Mouse (Mus musculus): ENCODE results near the gene Ak7.

- TF ChIP-seq POLR2A (IDR thresholded peaks at IDR 0.05; ENCODE audit: low read depth, low read length) (no peak), CTCF (conservative IDR thresholded peaks at IDR 0.05 in 1 of 2, IDR thresholded peaks at IDR 0.05 in 1 of 2; ENCODE audit: low read depth in 2 of 2, low read length in 2 of 2) (no peak)
Measured at GRCm38 (mm10) chr12:105735889-105736251, 30.1 kb downstream of the Ak7 start.
